ENCODE assay signal across 9 mouse cellular contexts in the genomic region with DNA sequence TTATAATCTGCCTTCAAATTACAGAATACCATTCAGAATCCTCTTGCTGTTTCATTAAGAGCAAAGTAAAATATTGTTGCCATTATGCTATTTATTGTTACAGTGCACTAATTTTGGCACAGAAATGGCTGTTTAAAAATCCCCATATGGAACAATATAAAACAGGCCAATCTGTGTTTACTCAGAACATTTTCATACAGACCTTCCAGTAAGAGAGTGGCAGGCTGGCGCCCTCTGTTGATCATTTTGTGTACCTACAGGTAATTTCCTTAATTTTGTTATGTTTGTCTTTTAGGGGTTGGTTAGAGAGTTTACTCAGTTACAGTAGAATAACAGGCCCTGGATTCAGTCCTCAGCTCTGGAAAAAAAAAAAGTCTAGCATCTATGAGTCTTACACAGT. TPM values are rescaled to one million over a fixed set of nuclear protein-coding genes. Genes with fewer than 3 reads are reported as not detected.
DNase-seq lines count a peak whose midpoint lies in the region; ATAC-seq lines count a peak whose summit lies in the region.
"Had no signal": no experiment of that assay in that cellular context is flagged by ENCODE, and none has a peak within 500 bp of the region (broad histone marks: within the 10 kb centered on the region; RNA-seq: fewer than 3 reads in every experiment).

No protein-coding gene starts in this region.

- H3K27me3 ChIP-seq in heart, embryonic 11.5 days (ENCODE audit: control insufficient read depth, insufficient read depth, low read length) = no peaks in the 10 kb centered on the region
- H3K27me3 ChIP-seq in heart, embryonic 12.5 days (replicated peaks) = no peaks in the 10 kb centered on the region

- H3K4me2 ChIP-seq in heart, embryonic 11.5 days = no peak overlapping the region
- no peak overlapping the region for H3K4me2 ChIP-seq in heart, embryonic 12.5 days

- no peak overlapping the region for H3K4me3 ChIP-seq in heart, embryonic 11.5 days (ENCODE audit: low read depth, low read length)
- H3K4me3 ChIP-seq in heart, embryonic 12.5 days = no peak overlapping the region

- no peak for ATAC-seq in heart, embryonic 11.5 days (replicated peaks; ENCODE audit: insufficient number of reproducible peaks, low FRiP score, low TSS enrichment)
- no peak for ATAC-seq in granulocyte monocyte progenitor cell, adult 5-6 weeks (replicated peaks; ENCODE audit: poor library complexity, severe bottlenecking)
- ATAC-seq in heart, embryonic 12.5 days (ENCODE audit: insufficient number of reproducible peaks, low FRiP score) = no peak

- no peaks in the 10 kb centered on the region for H3K4me1 ChIP-seq in heart, embryonic 11.5 days (ENCODE audit: control insufficient read depth, insufficient read depth, low read length)
- peaks cover 9% of the 10 kb centered on the region; the same call in 1 of the 2 replicates for H3K4me1 ChIP-seq in heart, embryonic 12.5 days (replicated peaks)

- H3K36me3 ChIP-seq in heart, embryonic 11.5 days (ENCODE audit: control insufficient read depth, insufficient read depth, low read length) = no peaks in the 10 kb centered on the region
- peaks cover 13% of the 10 kb centered on the region for H3K36me3 ChIP-seq in heart, embryonic 12.5 days

- H3K9ac ChIP-seq in heart, embryonic 11.5 days (ENCODE audit: low read depth, low read length) = no peak overlapping the region
- no peak overlapping the region for H3K9ac ChIP-seq in heart, embryonic 12.5 days

- no peaks in the 10 kb centered on the region for H3K9me3 ChIP-seq in heart, embryonic 11.5 days (replicated peaks; ENCODE audit: control insufficient read depth, low read length)
- H3K9me3 ChIP-seq in heart, embryonic 12.5 days (replicated peaks) = 0 out of 2 replicates have a peak, but pooled peaks cover 7% of the 10 kb centered on the region

- no peak overlapping the region for H3K27ac ChIP-seq in heart, embryonic 11.5 days (ENCODE audit: low read depth, low read length)
- no peak overlapping the region for H3K27ac ChIP-seq in heart, embryonic 12.5 days (ENCODE audit: poor library complexity, severe bottlenecking)

- 0% methylated on average over 1 of the region's 1 CpGs for WGBS in heart, embryonic 11.5 days (ENCODE audit: insufficient replicate concordance)
- WGBS in heart, embryonic 12.5 days = 2% methylated on average over 1 of the region's 1 CpGs

- DNase-seq in heart, postnatal 4 days = peak; percentile 37
- peak; percentile 67 for DNase-seq in thymus, postnatal 0 days (ENCODE audit: low spot score)
- DNase-seq in thymus, postnatal 36 days = no peak
- DNase-seq in forelimb bud, embryonic 11.5 days (ENCODE audit: low read depth, low spot score) = peak; percentile 40
- DNase-seq in right cerebral cortex, postnatal 14 days = no peak

RNA-seq across cellular contexts. Expression of gene Rtkn2, which starts 16.8 kb away (rescaled TPM):
- 1 to 10 TPM; 4.0 to 4.5 TPM for total RNA-seq in heart, postnatal 4 days (2021)
- polyA plus RNA-seq in heart, embryonic 11.5 days (2014; fragmentation: Nextera tagmentation; extraction: Ambion mirVana) = 6.5 and 7.2 TPM in 2 replicates
- polyA plus RNA-seq in thymus, postnatal 0 days (2015; fragmentation: Nextera tagmentation; extraction: Ambion mirVana) = 13.6 and 16.0 TPM in 2 replicates
- 1.9 and 6.6 TPM in 2 replicates for total RNA-seq in granulocyte monocyte progenitor cell, adult 5-6 weeks (2014; fragmentation: Nextera tagmentation)
- total RNA-seq in granulocyte monocyte progenitor cell, adult 5-6 weeks (2017) = 9.6 and 9.8 TPM in 2 replicates
- polyA plus RNA-seq in heart, embryonic 12.5 days (2016; fragmentation: Nextera tagmentation; extraction: Ambion mirVana) = 7.4 and 7.9 TPM in 2 replicates
- polyA plus RNA-seq: large intestine, adult 2 months had no signal

Comparison
In these comparisons a context has a peak if more than half of its experiments do, and no peak if none do; other contexts are left out.
1. DNase-seq: peak in heart, postnatal 4 days (single experiment), thymus, postnatal 0 days (single experiment) and forelimb bud, embryonic 11.5 days (single experiment); none in thymus, postnatal 36 days (0 of 2) and right cerebral cortex, postnatal 14 days (single experiment).